ENCODE assay signal across 7 mouse cellular contexts in genomic region chr13:3538223-3538968, GRCm38 (mm10). TPM values are rescaled to one million over a fixed set of nuclear protein-coding genes. Genes with fewer than 3 reads are reported as not detected.
DNase-seq lines count a peak whose midpoint lies in the region.

No protein-coding gene starts in this region.

- H3K27me3 ChIP-seq in megakaryocyte, embryonic 14.5 days (replicated peaks): no peaks in the 10 kb centered on the region

- peaks cover 15% of the 10 kb centered on the region for H3K36me3 ChIP-seq in megakaryocyte, embryonic 14.5 days (replicated peaks; ENCODE audit: low read length)

- H3K9me3 ChIP-seq in megakaryocyte, embryonic 14.5 days: 0 out of 2 replicates have a peak, but pooled peaks cover 5% of the 10 kb centered on the region

- peak; percentile 61 to 62 for DNase-seq in adrenal gland, adult 18-20 months (ENCODE audit: low spot score in 2 of 2)
- DNase-seq in embryo, embryonic 10 days (ENCODE audit: low spot score): peak; percentile 75
- peak; percentile 81 for DNase-seq in gastrocnemius, postnatal 10 days
- DNase-seq in induced T-regulatory cell, adult 2 months (ENCODE audit: low read depth): peak; percentile 68
- peak; percentile 58 to 91 for DNase-seq in left cerebral cortex, postnatal 10 days (ENCODE audit: extremely low spot score in 1 of 2, low spot score in 2 of 2)
- peak; percentile 78 to 83 for DNase-seq in right cerebral cortex, postnatal 10 days (ENCODE audit: low spot score in 2 of 2)

- peak overlapping the region; percentile 98 for H3K4me3 ChIP-seq in megakaryocyte, embryonic 14.5 days (replicated peaks)

- peaks cover 43% of the 10 kb centered on the region for H3K4me1 ChIP-seq in megakaryocyte, embryonic 14.5 days

- intact Hi-C loops in left cerebral cortex, postnatal 10 days (cut with DNase I): no loop called here

RNA-seq across cellular contexts. Expression of gene Gdi2, which starts 0.5 kb away (rescaled TPM):
- 100 to 1,000 TPM; 347 to 392 TPM for total RNA-seq in adrenal gland, adult 18-20 months (2021)
- total RNA-seq in gastrocnemius, postnatal 10 days (2021): 100 to 1,000 TPM; 211 to 214 TPM
- total RNA-seq in left cerebral cortex, postnatal 10 days (2021): 100 to 1,000 TPM; 344 to 350 TPM
- polyA plus RNA-seq in megakaryocyte, embryonic 14.5 days (2012; ENCODE audit: insufficient read depth, low replicate concordance): 121 and 149 TPM in 2 replicates

Comparison
In these comparisons a context has a peak if more than half of its experiments do, and no peak if none do; other contexts are left out.
1. Peak in every context shown above with its lines: DNase-seq and H3K4me3 ChIP-seq.